Mouse (Mus musculus) heart, embryonic 11.5 days (tissue): Measurements from ENCODE around the gene Casp1. TPM values are rescaled to one million over a fixed set of nuclear protein-coding genes. Genes with fewer than 3 reads are reported as not detected.

Experiments used
- ATAC-seq: fragments of 200-750 bp; cut with Nextera tagmentation; replicated peaks from 2 replicates; pipeline ENCODE4 v1.8.0; 2017; ENCODE audit warnings: moderate library complexity; ENCODE audit not compliant: insufficient number of reproducible peaks, low FRiP score, low TSS enrichment
- H3K27ac ChIP-seq: fragments of 300-500 bp; sonication (generic); 2 replicates; pipeline ENCODE4 v1.5.1; 2014; ENCODE audit warnings: mild to moderate bottlenecking, low read depth, low read length
- H3K27me3 ChIP-seq: fragments of 300-500 bp; sonication (generic); 2 replicates; pipeline ENCODE4 v1.6.1; 2014; ENCODE audit warnings: mild to moderate bottlenecking, low read length, mixed read lengths; ENCODE audit not compliant: control insufficient read depth, insufficient read depth
- H3K36me3 ChIP-seq: fragments of 300-500 bp; sonication (generic); 2 replicates; pipeline ENCODE4 v1.6.1; 2014; ENCODE audit warnings: mild to moderate bottlenecking, low read length, moderate library complexity, mixed read lengths; ENCODE audit not compliant: control insufficient read depth, insufficient read depth
- H3K4me1 ChIP-seq: fragments of 300-500 bp; sonication (generic); 2 replicates; pipeline ENCODE4 v1.6.1; 2014; ENCODE audit warnings: low read length; ENCODE audit not compliant: control insufficient read depth, insufficient read depth
- H3K4me2 ChIP-seq: fragments of 300-500 bp; sonication (generic); 2 replicates; pipeline ENCODE4 v1.6.1; 2014; ENCODE audit warnings: mild to moderate bottlenecking, moderate library complexity
- H3K4me3 ChIP-seq: fragments of 300-500 bp; sonication (generic); 2 replicates; pipeline ENCODE4 v1.5.1; 2014; ENCODE audit warnings: low read depth, low read length
- H3K9ac ChIP-seq: fragments of 300-500 bp; sonication (generic); 2 replicates; pipeline ENCODE4 v1.6.1; 2014; ENCODE audit warnings: mild to moderate bottlenecking, low read depth, low read length, moderate library complexity
- H3K9me3 ChIP-seq: fragments of 300-500 bp; sonication (generic); replicated peaks from 2 replicates; pipeline ENCODE4 v1.6.1; 2016; ENCODE audit warnings: low read length; ENCODE audit not compliant: control insufficient read depth
- WGBS: fragments of 180-500 bp; shearing (Covaris S2); extraction: QIAGEN DNeasy Blood & Tissue Kit; methylation state at CpG from one replicate; pipeline ENCODE4 v1.1.7; 2014; ENCODE audit not compliant: insufficient replicate concordance; 5-methylcytosine and 5-hydroxymethylcytosine counted together
- polyA plus RNA-seq: library from polyadenylated mRNA; unstranded; fragments of >200 nt; fragmentation: Nextera tagmentation; extraction: Ambion mirVana; gene quantifications from 2 replicates; pipeline ENCODE4 v1.2.1, GENCODE M21; 2014

Gene Casp1
- polyA plus RNA-seq, 1 experiment from 2014 or later: 0.57 TPM

DNA sequence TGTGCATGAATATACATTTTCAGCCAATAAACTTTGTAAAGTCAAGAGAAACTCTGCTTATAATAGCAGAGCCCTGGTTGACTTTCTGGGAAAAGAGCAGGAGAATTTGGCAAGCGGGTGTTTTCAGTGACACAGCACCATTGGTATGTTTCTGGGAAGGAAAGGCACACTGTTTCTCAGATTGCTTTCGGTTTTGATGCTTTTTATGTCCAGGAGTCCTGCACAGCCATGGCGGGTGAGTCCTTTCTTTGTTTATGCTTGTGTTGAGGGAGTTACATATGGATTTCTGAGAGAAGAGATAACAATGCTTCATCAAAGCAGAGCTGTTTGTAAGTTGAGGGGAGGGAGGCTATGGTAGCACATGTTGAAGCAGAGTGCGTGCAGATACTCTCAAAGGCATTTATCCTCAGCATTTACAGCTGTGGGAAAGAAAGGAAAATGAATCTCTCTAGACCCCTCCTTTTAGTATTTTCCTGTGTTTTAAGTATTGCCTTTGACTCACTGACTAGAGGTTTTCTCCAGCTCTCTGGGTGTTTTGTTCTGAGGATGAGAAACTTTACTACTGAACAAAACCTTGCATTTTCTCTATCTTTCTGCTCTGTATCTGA lies 47.1 kb downstream of the Casp1 start, which contains the start of gene Casp12:
TSS of gene Casp12 (plus strand) at position 140 of the 608 bp plus-strand sequence.
- no peak within 1 kb of the TSS for H3K4me3 ChIP-seq
- H3K4me1 ChIP-seq: no peaks in the 10 kb centered on the region
- no peaks in the 10 kb centered on the region for H3K9me3 ChIP-seq
- H3K9ac ChIP-seq: no peak within 1 kb of the TSS
- ATAC-seq: no peak
- no peaks in the 10 kb centered on the region for H3K27me3 ChIP-seq
- H3K36me3 ChIP-seq: no peaks in the 10 kb centered on the region
- WGBS: 61% methylated on average over 4 of the region's 4 CpGs
- no peak within 1 kb of the TSS for H3K27ac ChIP-seq
- H3K4me2 ChIP-seq: no peak within 1 kb of the TSS

GRCm38 (mm10) chr9:5347381-5347780 lies 49.1 kb downstream of the Casp1 start:
- no peak overlapping the region for H3K9ac ChIP-seq
- no peak overlapping the region for H3K4me3 ChIP-seq
- no peaks in the 10 kb centered on the region for H3K36me3 ChIP-seq
- ATAC-seq: no peak
- H3K9me3 ChIP-seq: no peaks in the 10 kb centered on the region
- H3K27me3 ChIP-seq: no peaks in the 10 kb centered on the region
- no peak overlapping the region for H3K27ac ChIP-seq
- no peaks in the 10 kb centered on the region for H3K4me1 ChIP-seq
- no peak overlapping the region for H3K4me2 ChIP-seq
- WGBS: 47% methylated on average over 4 of the region's 4 CpGs

DNA sequence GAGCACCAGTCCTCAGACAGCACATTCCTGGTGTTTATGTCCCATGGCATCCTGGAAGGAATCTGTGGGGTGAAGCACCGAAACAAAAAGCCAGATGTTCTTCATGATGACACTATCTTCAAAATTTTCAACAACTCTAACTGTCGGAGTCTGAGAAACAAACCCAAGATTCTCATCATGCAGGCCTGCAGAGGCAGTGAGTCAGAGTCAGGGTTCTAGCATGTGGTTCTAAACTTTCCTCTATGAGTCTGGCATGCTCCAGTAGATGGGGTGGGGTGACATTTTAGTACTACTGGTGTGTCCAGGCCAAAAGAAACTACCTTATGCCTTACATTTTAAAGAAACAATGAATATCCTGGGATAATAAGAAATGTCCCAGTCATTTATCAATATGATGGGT lies 55.4 kb downstream of the Casp1 start:
- H3K9ac ChIP-seq: no peak overlapping the region
- H3K4me2 ChIP-seq: no peak overlapping the region
- no peak overlapping the region for H3K4me3 ChIP-seq
- no peaks in the 10 kb centered on the region for H3K4me1 ChIP-seq
- no peaks in the 10 kb centered on the region for H3K36me3 ChIP-seq
- H3K9me3 ChIP-seq: no peaks in the 10 kb centered on the region
- ATAC-seq: no peak
- H3K27ac ChIP-seq: no peak overlapping the region
- H3K27me3 ChIP-seq: no peaks in the 10 kb centered on the region
- 59% methylated on average over 2 of the region's 2 CpGs for WGBS

GRCm38 (mm10) chr9:5356801-5357200 lies 58.5 kb downstream of the Casp1 start:
- no peak for ATAC-seq
- H3K36me3 ChIP-seq: no peaks in the 10 kb centered on the region
- no peak overlapping the region for H3K4me3 ChIP-seq
- H3K9me3 ChIP-seq: no peaks in the 10 kb centered on the region
- no peak overlapping the region for H3K4me2 ChIP-seq
- no peaks in the 10 kb centered on the region for H3K4me1 ChIP-seq
- H3K27ac ChIP-seq: no peak overlapping the region
- H3K9ac ChIP-seq: no peak overlapping the region
- H3K27me3 ChIP-seq: no peaks in the 10 kb centered on the region

Other genes with a start within 250 kb of the Casp1 start
- gene Casp4, start 10.3 kb downstream of the Casp1 start, polyA plus RNA-seq: 0.32 and 1.1 TPM in 2 replicates
- 0.93 and 1.2 TPM in 2 replicates for gene Casp12, start 46.9 kb downstream of the Casp1 start, polyA plus RNA-seq